Mouse (Mus musculus): ENCODE results near the gene Tha1. TPM values are rescaled to one million over a fixed set of nuclear protein-coding genes. Genes with fewer than 3 reads are reported as not detected.
A peak's percentile ranks its signal among the peaks of the same experiment; 100 is the strongest.

Tha1 gene
- total RNA-seq, 2 experiments from 2014 or later: 2.1 to 3.3 TPM

- peak; percentile 60 for DNase-seq
- intact Hi-C loops (cut with DNase I): loop anchor here (10.0 kb wide), 3 partner anchors 124 to 754 kb away; no protein-coding TSS in a partner anchor
Measured at GRCm38 (mm10) chr11:117828149-117828887, 45.0 kb downstream of the Tha1 start.

- no peak for DNase-seq
- intact Hi-C loops (cut with DNase I): loop anchor here (10.0 kb wide), 3 partner anchors 123 to 753 kb away; no protein-coding TSS in a partner anchor
Measured at GRCm38 (mm10) chr11:117827386-117827785, 45.9 kb downstream of the Tha1 start.

- DNase-seq: no peak
- intact Hi-C loops (cut with DNase I): loop anchor here (10.0 kb wide), 3 partner anchors 122 to 752 kb away; no protein-coding TSS in a partner anchor
Measured at GRCm38 (mm10) chr11:117826916-117827315, 46.4 kb downstream of the Tha1 start.

GRCm38 (mm10) chr11:117826164-117826563, 47.1 kb downstream of the Tha1 start:
- no peak for DNase-seq
- intact Hi-C loops (cut with DNase I): loop anchor here (10.0 kb wide), 3 partner anchors 121 to 751 kb away; no protein-coding TSS in a partner anchor

- DNase-seq: peak; percentile 75
- intact Hi-C loops (cut with DNase I): loop anchor here (2.0 to 10.0 kb wide), 4 partner anchors 121 to 751 kb away; no protein-coding TSS in a partner anchor
Measured at GRCm38 (mm10) chr11:117825333-117826101, 47.8 kb downstream of the Tha1 start, which contains the start of the genes Afmid and Tk1. TSS of gene Afmid (plus strand) at chr11:117825924. TSS of gene Tk1 (minus strand) at chr11:117826092.

- intact Hi-C loops (cut with DNase I): loop anchor here (2.0 to 10.0 kb wide), 4 partner anchors 120 to 750 kb away; no protein-coding TSS in a partner anchor
- peak; percentile 79 for DNase-seq
Measured at GRCm38 (mm10) chr11:117824060-117824969, 49.0 kb downstream of the Tha1 start.

GRCm38 (mm10) chr11:117823411-117823810, 49.9 kb downstream of the Tha1 start:
- intact Hi-C loops (cut with DNase I): loop anchor here (10.0 kb wide), 3 partner anchors 119 to 749 kb away; no protein-coding TSS in a partner anchor
- no peak for DNase-seq

GRCm38 (mm10) chr11:117822728-117823241, 50.5 kb downstream of the Tha1 start:
- intact Hi-C loops (cut with DNase I): loop anchor here (10.0 kb wide), 3 partner anchors 118 to 748 kb away; no protein-coding TSS in a partner anchor
- no peak for DNase-seq

- intact Hi-C loops (cut with DNase I): loop anchor here (10.0 kb wide), 3 partner anchors 117 to 747 kb away; no protein-coding TSS in a partner anchor
- DNase-seq: no peak
Measured at GRCm38 (mm10) chr11:117821868-117822267, 51.4 kb downstream of the Tha1 start.

GRCm38 (mm10) chr11:117820173-117820572, 53.1 kb downstream of the Tha1 start:
- intact Hi-C loops (cut with DNase I): loop anchor here (10.0 kb wide), 3 partner anchors 115 to 745 kb away; no protein-coding TSS in a partner anchor
- no peak for DNase-seq

- DNase-seq: no peak
- intact Hi-C loops (cut with DNase I): no loop called here
Measured at GRCm38 (mm10) chr11:117819095-117819494, 54.2 kb downstream of the Tha1 start.

Other genes starting within 250 kb of the Tha1 start
- gene Tnrc6c, start 219.2 kb downstream of the Tha1 start, total RNA-seq (2021): 10 to 100 TPM; 89.8 to 90.7 TPM
- gene Tmc8, start 91.4 kb downstream of the Tha1 start, total RNA-seq (2021): 1 to 10 TPM; 1.2 to 1.5 TPM
- 1 to 10 TPM; 3.5 TPM for gene Tmc6, start 91.3 kb downstream of the Tha1 start, total RNA-seq (2021)
- gene 6030468B19Rik, start 75.8 kb downstream of the Tha1 start, total RNA-seq (2021): not detected
- 1 to 10 TPM; 4.4 to 5.1 TPM for gene Gm20708, start 63.8 kb downstream of the Tha1 start, total RNA-seq (2021)
- 10 to 100 TPM in 1 of 2 experiments, 1 to 10 TPM in 1; 9.2 to 14.1 TPM for gene Syngr2, start 63.8 kb downstream of the Tha1 start, total RNA-seq (2021)
- 10 to 100 TPM in 1 of 2 experiments, 1 to 10 TPM in 1; 7.8 to 11.5 TPM for gene Afmid, start 47.6 kb downstream of the Tha1 start, total RNA-seq (2021)
- gene Tk1, start 47.4 kb downstream of the Tha1 start, total RNA-seq (2021): 1 to 10 TPM; 8.9 to 9.0 TPM
- gene Birc5, start 24.2 kb downstream of the Tha1 start, total RNA-seq (2021): 1 to 10 TPM; 6.3 to 6.7 TPM
- gene Tmem235, start 12.7 kb downstream of the Tha1 start, total RNA-seq (2021): not detected
- gene Socs3, start 96.6 kb upstream of the Tha1 start, total RNA-seq (2021): 1 to 10 TPM; 3.8 to 4.1 TPM
- gene Pgs1, start 112.8 kb upstream of the Tha1 start, total RNA-seq (2021): 10 to 100 TPM; 56.9 to 58.6 TPM

All from left cerebral cortex, postnatal 4 days (tissue).